Mouse (Mus musculus): ENCODE results near the gene Gm3404.
"Not testable (repeated sequence)": the region's sequence is repeated elsewhere in the genome, so short reads cannot be mapped to it uniquely, and the experiment has no call there.

Gm3404 gene

GRCm38 (mm10) chr5:146525501-146525900, at the start of gene Gm3404:
TSS of gene Gm3404 (plus strand) at chr5:146525801.
- not testable (repeated sequence) for DNase-seq (ENCODE audit: low read depth)

DNA sequence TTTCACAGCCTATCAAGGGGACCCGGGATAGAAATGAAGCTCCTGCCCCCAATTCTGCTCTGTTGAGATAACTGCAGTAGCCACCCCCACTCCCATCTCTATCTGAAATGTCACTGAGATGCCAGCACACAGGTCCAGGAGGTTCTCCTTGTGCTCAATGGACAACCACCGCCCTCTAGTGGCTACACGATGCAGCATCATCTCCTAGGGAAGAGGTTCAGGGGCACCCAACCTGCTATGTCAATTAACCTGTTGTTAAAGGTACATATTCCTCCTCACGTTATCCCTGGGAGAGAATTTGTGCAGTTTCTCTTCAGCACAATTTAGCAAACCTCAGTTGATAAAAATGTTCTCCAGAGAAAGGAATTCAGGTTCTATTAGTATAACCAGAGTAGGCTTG, 46.0 kb upstream of the Gm3404 start:
- not testable (repeated sequence) for DNase-seq (ENCODE audit: low read depth)

DNA sequence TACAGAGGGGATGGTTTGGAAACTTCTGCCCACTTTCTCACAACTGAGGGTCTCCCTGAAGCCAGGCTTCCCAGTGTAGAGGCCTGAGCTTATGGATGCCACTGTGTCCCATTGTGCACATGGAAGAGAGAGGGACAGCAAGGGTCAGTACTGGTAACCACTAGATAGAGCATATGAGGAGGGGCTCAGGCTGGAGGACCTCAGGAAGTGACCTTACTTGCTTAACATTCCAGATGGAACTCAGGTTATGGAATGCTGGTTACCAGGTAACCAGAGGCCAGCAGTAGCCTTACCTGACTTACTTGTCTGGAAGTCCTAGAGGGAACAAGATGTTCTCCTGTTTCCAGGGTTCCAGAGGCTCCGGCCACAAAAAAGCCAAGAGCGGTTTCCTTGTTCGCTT, 43.9 kb upstream of the Gm3404 start, which contains the start of gene Gm6408:
TSS of gene Gm6408 (plus strand) at position 301 of the 400 bp plus-strand sequence.
- DNase-seq (ENCODE audit: low read depth): not testable (repeated sequence)

DNA sequence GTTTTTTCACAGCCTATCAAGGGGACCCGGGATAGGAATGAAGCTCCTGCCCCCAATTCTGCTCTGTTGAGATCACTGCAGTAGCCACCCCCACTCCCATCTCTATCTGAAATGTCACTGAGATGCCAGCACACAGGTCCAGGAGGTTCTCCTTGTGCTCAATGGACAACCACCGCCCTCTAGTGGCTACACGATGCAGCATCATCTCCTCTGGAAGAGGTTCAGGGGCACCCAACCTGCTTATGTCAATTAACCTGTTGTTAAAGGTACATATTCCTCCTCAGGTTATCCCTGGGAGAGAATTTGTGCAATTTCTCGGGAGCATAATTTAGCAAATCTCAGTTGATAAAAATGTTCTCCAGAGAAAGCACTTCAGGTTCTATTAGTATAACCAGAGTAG, 36.6 kb upstream of the Gm3404 start:
- peak; percentile 18 for DNase-seq (ENCODE audit: low read depth)

- not testable (repeated sequence) for DNase-seq (ENCODE audit: low read depth)
Measured at GRCm38 (mm10) chr5:146491063-146491462, 34.5 kb upstream of the Gm3404 start, which contains the start of gene Gm6370. TSS of gene Gm6370 (plus strand) at chr5:146491363.

DNA sequence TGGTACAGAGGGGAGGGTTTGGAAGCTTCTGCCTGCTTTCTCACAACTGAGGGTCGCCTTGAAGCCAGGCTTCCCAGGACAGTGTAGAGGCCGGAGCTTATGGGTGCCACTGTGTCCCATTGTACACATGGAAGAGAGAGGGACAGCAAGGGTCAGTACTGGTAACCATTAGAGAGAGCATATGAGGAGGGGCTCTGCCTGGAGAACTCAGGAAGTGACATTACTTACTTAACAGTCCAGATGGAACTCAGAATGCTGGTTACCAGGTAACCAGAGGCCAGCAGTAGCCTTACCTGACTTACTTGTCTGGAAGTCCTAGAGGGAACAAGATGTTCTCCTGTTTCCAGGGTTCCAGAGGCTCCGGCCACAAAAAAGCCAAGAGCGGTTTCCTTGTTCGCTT, 23.5 kb upstream of the Gm3404 start, which contains the start of gene 4930449I24Rik:
TSS of gene 4930449I24Rik (plus strand) at position 301 of the 400 bp plus-strand sequence.
- not testable (repeated sequence) for DNase-seq (ENCODE audit: low read depth)

GRCm38 (mm10) chr5:146513823-146514222, 11.8 kb upstream of the Gm3404 start, which contains the start of gene Gm3402:
TSS of gene Gm3402 (plus strand) at chr5:146514123.
- not testable (repeated sequence) for DNase-seq (ENCODE audit: low read depth)

- DNase-seq (ENCODE audit: low read depth): not testable (repeated sequence)
Measured at GRCm38 (mm10) chr5:146537347-146537746, 11.7 kb downstream of the Gm3404 start, which contains the start of gene Gm3409. TSS of gene Gm3409 (plus strand) at chr5:146537647.

DNA sequence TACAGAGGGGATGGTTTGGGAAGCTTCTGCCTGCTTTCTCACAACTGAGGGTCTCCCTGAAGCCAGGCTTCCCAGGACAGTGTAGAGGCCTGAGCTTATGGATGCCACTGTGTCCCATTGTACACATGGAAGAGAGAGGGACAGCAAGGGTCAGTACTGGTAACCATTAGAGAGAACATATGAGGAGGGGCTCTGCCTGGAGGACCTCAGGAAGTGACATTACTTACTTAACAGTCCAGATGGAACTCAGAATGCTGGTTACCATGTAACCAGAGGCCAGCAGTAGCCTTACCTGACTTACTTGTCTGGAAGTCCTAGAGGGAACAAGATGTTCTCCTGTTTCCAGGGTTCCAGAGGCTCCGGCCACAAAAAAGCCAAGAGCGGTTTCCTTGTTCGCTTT, 30.2 kb downstream of the Gm3404 start, which contains the start of gene Gm3415:
TSS of gene Gm3415 (plus strand) at position 301 of the 400 bp plus-strand sequence.
- DNase-seq (ENCODE audit: low read depth): not testable (repeated sequence)

DNA sequence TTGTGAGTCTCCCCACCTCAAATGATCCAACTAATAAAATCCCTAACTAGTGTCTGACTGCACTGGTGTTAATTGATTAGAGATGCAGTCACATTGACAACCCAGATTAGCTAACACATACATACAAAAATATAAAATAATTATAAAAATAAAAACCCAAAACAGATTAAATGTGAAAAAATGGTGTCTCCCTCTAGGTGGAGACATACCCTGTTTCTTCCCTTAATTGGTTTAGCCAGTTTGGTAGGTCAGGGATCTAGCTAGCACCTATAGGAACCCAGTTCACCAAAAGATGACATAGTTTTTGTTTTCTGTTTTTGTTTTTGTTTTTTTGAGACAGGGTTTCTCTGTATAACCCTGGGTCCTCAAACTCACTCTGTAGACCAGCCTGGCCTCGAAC, 38.7 kb downstream of the Gm3404 start:
- DNase-seq (ENCODE audit: low read depth): no peak

GRCm38 (mm10) chr5:146567054-146567453, 41.5 kb downstream of the Gm3404 start:
- peak; percentile 69 for DNase-seq (ENCODE audit: low read depth)

DNA sequence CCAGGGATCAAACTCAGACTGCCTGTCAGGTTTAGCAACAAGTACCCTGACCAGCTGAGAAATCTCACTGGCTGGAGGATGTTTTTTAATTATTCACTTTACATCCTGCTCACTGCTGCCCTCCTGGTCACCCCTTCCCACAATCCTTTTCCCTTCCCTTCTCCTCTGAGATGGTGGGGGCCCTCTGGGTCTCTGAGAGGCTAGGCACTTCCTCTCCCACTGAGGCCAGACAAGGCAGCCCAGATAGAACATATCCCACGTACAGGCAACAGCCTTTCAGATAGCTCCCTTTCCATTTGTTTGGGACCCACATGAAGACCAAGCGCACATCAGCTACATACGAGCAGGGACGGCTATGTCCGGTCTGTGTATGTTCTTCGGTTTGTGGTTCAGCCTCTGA, 44.6 kb downstream of the Gm3404 start:
- DNase-seq (ENCODE audit: low read depth): not testable (repeated sequence)

DNA sequence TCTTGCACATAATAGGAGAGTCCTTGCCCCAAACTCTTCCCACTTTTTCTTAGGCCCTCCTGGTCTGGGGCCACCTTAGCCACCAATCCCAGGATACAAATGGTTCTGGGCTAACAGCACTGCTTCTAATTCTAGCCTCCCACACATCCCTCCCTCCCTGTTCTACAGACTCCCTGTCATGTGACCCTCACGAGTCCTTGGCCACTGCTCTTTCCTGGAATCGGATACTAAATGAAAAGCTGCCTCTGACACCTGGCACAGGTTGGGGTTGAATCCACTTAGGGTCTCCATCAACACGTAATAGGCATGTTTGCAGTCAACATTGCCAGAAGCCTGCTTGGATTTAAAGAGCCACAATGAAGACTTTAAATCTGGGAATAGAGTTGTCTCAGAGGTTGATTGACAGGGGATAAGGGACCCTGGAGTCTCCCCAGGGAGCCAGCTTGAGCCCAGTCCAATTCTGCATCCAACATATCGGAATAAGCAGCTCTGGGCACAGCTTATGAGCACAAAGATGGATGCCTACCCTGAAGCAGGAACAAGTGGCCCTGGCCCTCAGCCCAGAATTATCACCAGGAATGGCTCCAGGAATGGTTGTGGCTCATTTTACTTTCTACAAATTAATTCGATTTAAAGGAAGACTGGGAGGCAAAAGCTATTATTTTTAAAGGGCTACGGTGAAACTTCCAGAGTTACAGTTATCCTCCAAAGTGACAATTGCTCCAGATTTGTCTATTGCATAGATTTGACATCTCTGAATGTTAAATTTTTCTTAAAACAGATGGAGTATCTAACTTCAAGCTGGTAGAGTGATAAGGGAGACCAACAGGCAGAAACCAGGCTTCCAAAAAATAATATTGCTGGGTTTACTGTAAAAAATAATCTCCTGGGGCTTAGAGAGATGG, 46.5 kb downstream of the Gm3404 start:
- DNase-seq (ENCODE audit: low read depth): not testable (repeated sequence)

GRCm38 (mm10) chr5:146572735-146573042, 47.1 kb downstream of the Gm3404 start:
- DNase-seq (ENCODE audit: low read depth): not testable (repeated sequence)

GRCm38 (mm10) chr5:146576668-146577067, 51.1 kb downstream of the Gm3404 start:
- peak; percentile 21 for DNase-seq (ENCODE audit: low read depth)

All from NIH3T3 (cell line).